ENCODE assay signal across 8 mouse cellular contexts in genomic region chr6:146634759-146635606, GRCm38 (mm10). TPM values are rescaled to one million over a fixed set of nuclear protein-coding genes. Genes with fewer than 3 reads are reported as not detected.
DNase-seq lines count a peak whose midpoint lies in the region; ATAC-seq and TF ChIP-seq lines count a peak whose summit lies in the region.

No protein-coding gene starts in this region.

- no peaks in the 10 kb centered on the region for H3K36me3 ChIP-seq in lung, embryonic 15.5 days
- H3K36me3 ChIP-seq in embryonic facial prominence, embryonic 12.5 days: no peaks in the 10 kb centered on the region
- no peaks in the 10 kb centered on the region for H3K36me3 ChIP-seq in limb, embryonic 14.5 days (ENCODE audit: control insufficient read depth, insufficient read depth, low read length)
- no peaks in the 10 kb centered on the region for H3K36me3 ChIP-seq in stomach, embryonic 14.5 days (ENCODE audit: control insufficient read depth, insufficient read depth, low read length)

- H3K27me3 ChIP-seq in lung, embryonic 15.5 days: no peaks in the 10 kb centered on the region
- no peaks in the 10 kb centered on the region for H3K27me3 ChIP-seq in embryonic facial prominence, embryonic 12.5 days
- no peaks in the 10 kb centered on the region for H3K27me3 ChIP-seq in limb, embryonic 14.5 days (ENCODE audit: control insufficient read depth, insufficient read depth, low read length)
- no peaks in the 10 kb centered on the region for H3K27me3 ChIP-seq in stomach, embryonic 14.5 days (ENCODE audit: control insufficient read depth, insufficient read depth, low read length)

- H3K9ac ChIP-seq in lung, embryonic 15.5 days: no peak overlapping the region
- 0 out of 2 replicates have a peak overlapping the region, but pooled peaks have one; percentile 78 for H3K9ac ChIP-seq in embryonic facial prominence, embryonic 12.5 days
- H3K9ac ChIP-seq in limb, embryonic 14.5 days (ENCODE audit: low read depth, low read length, severe bottlenecking): no peak overlapping the region
- H3K9ac ChIP-seq in stomach, embryonic 14.5 days (replicated peaks; ENCODE audit: low read depth, low read length): no peak overlapping the region

- no peaks in the 10 kb centered on the region for H3K9me3 ChIP-seq in lung, embryonic 15.5 days
- H3K9me3 ChIP-seq in embryonic facial prominence, embryonic 12.5 days: no peaks in the 10 kb centered on the region
- no peaks in the 10 kb centered on the region for H3K9me3 ChIP-seq in limb, embryonic 14.5 days (ENCODE audit: control insufficient read depth, low read length)
- H3K9me3 ChIP-seq in stomach, embryonic 14.5 days (ENCODE audit: control insufficient read depth, low read depth, low read length): no peaks in the 10 kb centered on the region

- peak overlapping the region; percentile 63 for H3K4me3 ChIP-seq in lung, embryonic 15.5 days
- H3K4me3 ChIP-seq in embryonic facial prominence, embryonic 12.5 days: peak overlapping the region; percentile 73; the same call in 1 of the 2 replicates
- peak overlapping the region; percentile 72 for H3K4me3 ChIP-seq in limb, embryonic 14.5 days (replicated peaks; ENCODE audit: low read length)
- peak overlapping the region; percentile 71; the same call in 1 of the 2 replicates for H3K4me3 ChIP-seq in stomach, embryonic 14.5 days (ENCODE audit: low read depth, low read length)

- no peak for ATAC-seq in lung, embryonic 15.5 days (ENCODE audit: borderline replicate concordance, extremely low read depth, low FRiP score, low TSS enrichment)
- no peak for ATAC-seq in embryonic facial prominence, embryonic 12.5 days (ENCODE audit: insufficient number of reproducible peaks, insufficient read depth, low FRiP score, low TSS enrichment)
- ATAC-seq in limb, embryonic 14.5 days (ENCODE audit: low FRiP score, low read depth): no peak
- no peak for ATAC-seq in stomach, embryonic 14.5 days (ENCODE audit: insufficient number of reproducible peaks, insufficient read depth, low FRiP score, low read depth)

- WGBS in lung, embryonic 15.5 days: 62% methylated on average over 4 of the region's 4 CpGs
- 57% methylated on average over 4 of the region's 4 CpGs for WGBS in embryonic facial prominence, embryonic 12.5 days
- 66% methylated on average over 4 of the region's 4 CpGs for WGBS in limb, embryonic 14.5 days
- WGBS in stomach, embryonic 14.5 days: 57% methylated on average over 4 of the region's 4 CpGs

- peak overlapping the region; percentile 75 for H3K4me2 ChIP-seq in lung, embryonic 15.5 days
- H3K4me2 ChIP-seq in embryonic facial prominence, embryonic 12.5 days (replicated peaks): peak overlapping the region; percentile 61
- H3K4me2 ChIP-seq in limb, embryonic 14.5 days (replicated peaks; ENCODE audit: low read depth, low read length, severe bottlenecking): peak overlapping the region; percentile 76; the same call in 1 of the 2 replicates
- H3K4me2 ChIP-seq in stomach, embryonic 14.5 days (replicated peaks; ENCODE audit: low read depth, low read length): peak overlapping the region; percentile 70; the same call in 1 of the 2 replicates

- no peak for TF ChIP-seq POLR2A in limb, embryonic 14.5 days (IDR thresholded peaks at IDR 0.05; ENCODE audit: borderline replicate concordance, extremely low read depth, insufficient read depth, insufficient read length)

- DNase-seq in lung, postnatal 25 days (ENCODE audit: low spot score): no peak
- no peak for DNase-seq in limb, embryonic 14.5 days (ENCODE audit: low spot score)
- DNase-seq in left cerebral cortex, adult 18-20 months (ENCODE audit: low spot score in 2 of 2): no peak
- no peak for DNase-seq in thymus, postnatal 10 days (ENCODE audit: low spot score in 2 of 2)
- no peak for DNase-seq in urinary bladder, adult 18-20 months (ENCODE audit: low spot score in 2 of 2)

- H3K27ac ChIP-seq in lung, embryonic 15.5 days: no peak overlapping the region
- no peak overlapping the region for H3K27ac ChIP-seq in embryonic facial prominence, embryonic 12.5 days
- H3K27ac ChIP-seq in limb, embryonic 14.5 days (replicated peaks; ENCODE audit: low read depth, low read length): no peak overlapping the region
- H3K27ac ChIP-seq in stomach, embryonic 14.5 days (ENCODE audit: low read length): no peak overlapping the region

- H3K4me1 ChIP-seq in lung, embryonic 15.5 days: peaks cover 5% of the 10 kb centered on the region; the same call in 1 of the 2 replicates
- H3K4me1 ChIP-seq in embryonic facial prominence, embryonic 12.5 days: peaks cover 17% of the 10 kb centered on the region
- peaks cover 17% of the 10 kb centered on the region for H3K4me1 ChIP-seq in limb, embryonic 14.5 days (ENCODE audit: control insufficient read depth, insufficient read depth, low read length)
- H3K4me1 ChIP-seq in stomach, embryonic 14.5 days (ENCODE audit: control insufficient read depth, insufficient read depth, low read length): peaks cover 11% of the 10 kb centered on the region; the same call in 1 of the 2 replicates

RNA-seq across cellular contexts. Expression of gene Med21, which starts 7.4 kb away (rescaled TPM):
- 156 and 157 TPM in 2 replicates for polyA plus RNA-seq in lung, embryonic 15.5 days (2015; fragmentation: Nextera tagmentation; extraction: Ambion mirVana)
- 130 and 143 TPM in 2 replicates for polyA plus RNA-seq in embryonic facial prominence, embryonic 12.5 days (2016; fragmentation: Nextera tagmentation; extraction: Ambion mirVana)
- polyA plus RNA-seq in limb, embryonic 14.5 days (2012; rRNA removed): 90.6 and 116 TPM in 2 replicates
- 124 and 141 TPM in 2 replicates for polyA plus RNA-seq in limb, embryonic 14.5 days (2014; fragmentation: Nextera tagmentation; extraction: Ambion mirVana)
- 137 and 146 TPM in 2 replicates for polyA plus RNA-seq in stomach, embryonic 14.5 days (2014; fragmentation: Nextera tagmentation; extraction: Ambion mirVana)
- total RNA-seq in left cerebral cortex, adult 18-20 months (2021): 10 to 100 TPM; 49.2 to 49.5 TPM

RNA-seq across cellular contexts. Expression of gene Tm7sf3, which starts 7.6 kb away (rescaled TPM):
- 28.2 and 29.9 TPM in 2 replicates for polyA plus RNA-seq in lung, embryonic 15.5 days (2015; fragmentation: Nextera tagmentation; extraction: Ambion mirVana)
- polyA plus RNA-seq in embryonic facial prominence, embryonic 12.5 days (2016; fragmentation: Nextera tagmentation; extraction: Ambion mirVana): 37.0 and 38.4 TPM in 2 replicates
- polyA plus RNA-seq in limb, embryonic 14.5 days (2012; rRNA removed): 29.1 and 35.2 TPM in 2 replicates
- 47.0 and 47.4 TPM in 2 replicates for polyA plus RNA-seq in limb, embryonic 14.5 days (2014; fragmentation: Nextera tagmentation; extraction: Ambion mirVana)
- polyA plus RNA-seq in stomach, embryonic 14.5 days (2014; fragmentation: Nextera tagmentation; extraction: Ambion mirVana): 31.7 and 34.2 TPM in 2 replicates
- 10 to 100 TPM; 27.2 to 27.5 TPM for total RNA-seq in left cerebral cortex, adult 18-20 months (2021)

RNA-seq across cellular contexts. Expression of gene Ints13, which starts 57.3 kb away (rescaled TPM):
- 66.1 and 77.9 TPM in 2 replicates for polyA plus RNA-seq in lung, embryonic 15.5 days (2015; fragmentation: Nextera tagmentation; extraction: Ambion mirVana)
- 75.6 and 80.9 TPM in 2 replicates for polyA plus RNA-seq in embryonic facial prominence, embryonic 12.5 days (2016; fragmentation: Nextera tagmentation; extraction: Ambion mirVana)
- polyA plus RNA-seq in limb, embryonic 14.5 days (2012; rRNA removed): 43.5 and 63.7 TPM in 2 replicates
- polyA plus RNA-seq in limb, embryonic 14.5 days (2014; fragmentation: Nextera tagmentation; extraction: Ambion mirVana): 50.6 and 56.7 TPM in 2 replicates
- 58.0 and 58.6 TPM in 2 replicates for polyA plus RNA-seq in stomach, embryonic 14.5 days (2014; fragmentation: Nextera tagmentation; extraction: Ambion mirVana)
- total RNA-seq in left cerebral cortex, adult 18-20 months (2021): 10 to 100 TPM; 33.8 to 40.7 TPM

RNA-seq across cellular contexts. Expression of gene Fgfr1op2, which starts 58.0 kb away (rescaled TPM):
- 98.1 and 101 TPM in 2 replicates for polyA plus RNA-seq in lung, embryonic 15.5 days (2015; fragmentation: Nextera tagmentation; extraction: Ambion mirVana)
- 85.3 and 87.8 TPM in 2 replicates for polyA plus RNA-seq in embryonic facial prominence, embryonic 12.5 days (2016; fragmentation: Nextera tagmentation; extraction: Ambion mirVana)
- 63.2 and 68.1 TPM in 2 replicates for polyA plus RNA-seq in limb, embryonic 14.5 days (2012; rRNA removed)
- 95.5 and 105 TPM in 2 replicates for polyA plus RNA-seq in limb, embryonic 14.5 days (2014; fragmentation: Nextera tagmentation; extraction: Ambion mirVana)
- 102 and 105 TPM in 2 replicates for polyA plus RNA-seq in stomach, embryonic 14.5 days (2014; fragmentation: Nextera tagmentation; extraction: Ambion mirVana)
- total RNA-seq in left cerebral cortex, adult 18-20 months (2021): 100 to 1,000 TPM; 100 to 101 TPM
